Mouse (Mus musculus) neutrophil, adult 5-6 weeks (primary cell): ENCODE measurements around the gene Mrpl16. TPM values are rescaled to one million over a fixed set of nuclear protein-coding genes. Genes with fewer than 3 reads are reported as not detected.

Source experiments
- ATAC-seq: fragments of 151-379, 151-347 bp; 2 replicates; pipeline ENCODE4 v1.8.0; 2017; ENCODE audit warnings: mild to moderate bottlenecking, moderate TSS enrichment; ENCODE audit not compliant: insufficient number of reproducible peaks, poor library complexity, low FRiP score, severe bottlenecking; ENCODE audit errors: extremely low read depth
- total RNA-seq: library from RNA; stranded (forward); fragments of 200-1000 nt; gene quantifications from 2 replicates; pipeline ENCODE4 v1.2.3, GENCODE M21; 2017

Gene Mrpl16
- total RNA-seq, 1 experiment from 2014 or later: 24.1 TPM

- ATAC-seq: no peak
Observed at GRCm38 (mm10) chr19:11794447-11794846, 24.3 kb downstream of the Mrpl16 start.

GRCm38 (mm10) chr19:11800531-11801315, 30.5 kb downstream of the Mrpl16 start:
- no peak for ATAC-seq

DNA sequence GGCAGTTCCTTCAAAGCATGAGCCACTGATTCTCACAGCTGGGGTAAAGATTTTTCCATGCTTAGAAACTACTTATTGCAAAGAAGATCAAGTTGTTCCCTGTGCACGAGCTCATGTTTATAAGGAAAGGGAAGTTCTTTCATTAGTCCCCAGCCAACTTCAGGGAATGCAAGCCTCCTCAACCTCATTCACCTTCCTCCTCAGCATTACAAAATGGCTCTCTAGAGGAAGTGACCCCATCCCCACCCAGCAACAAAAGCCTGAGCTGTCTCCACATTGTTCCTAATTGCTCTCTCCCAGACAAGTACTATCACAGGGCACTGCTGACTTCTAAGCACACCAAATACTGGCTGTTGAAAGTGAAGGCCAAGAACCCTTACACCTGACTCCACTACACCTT, 34.2 kb downstream of the Mrpl16 start:
- no peak for ATAC-seq

GRCm38 (mm10) chr19:11807251-11807650, 37.1 kb downstream of the Mrpl16 start:
- no peak for ATAC-seq

DNA sequence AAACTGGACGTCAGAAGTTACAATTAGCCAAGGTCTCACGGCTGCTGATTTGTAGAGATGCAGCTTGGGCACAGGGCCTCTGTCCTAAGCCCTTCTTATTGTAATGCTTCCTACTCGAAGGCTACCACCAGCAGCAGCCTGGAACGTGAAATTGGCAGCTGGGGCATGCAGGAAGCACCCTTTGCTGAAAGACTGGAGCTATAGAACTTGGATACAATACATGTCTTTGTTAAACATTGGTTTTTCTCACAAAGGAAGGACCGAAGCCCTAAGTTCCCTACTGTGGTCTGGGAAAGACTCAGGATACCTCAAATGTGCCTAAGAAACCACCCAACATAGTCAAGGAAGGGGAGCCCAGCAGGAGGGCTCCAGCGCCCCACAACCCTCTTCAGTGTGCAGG, 37.6 kb downstream of the Mrpl16 start:
- ATAC-seq: no peak

DNA sequence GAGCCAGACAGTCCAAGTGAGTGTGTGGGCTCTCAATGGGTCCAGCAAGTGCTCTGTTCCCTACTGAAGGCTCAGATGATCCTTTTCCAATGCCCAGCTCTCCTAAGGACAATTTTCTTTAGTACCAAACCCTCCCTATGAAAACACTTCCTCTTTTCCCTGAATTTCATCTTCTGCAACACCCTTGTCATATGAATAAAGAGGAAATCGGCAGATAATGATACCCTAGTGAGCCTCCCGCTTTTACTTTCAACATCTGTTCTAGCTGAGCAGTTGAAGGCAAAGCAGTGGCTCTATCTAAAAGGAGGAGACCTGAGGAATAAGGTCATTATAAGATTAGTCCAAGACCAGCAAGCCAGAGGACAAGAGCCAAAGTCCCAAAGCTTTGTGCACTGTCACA, 38.3 kb downstream of the Mrpl16 start:
- no peak for ATAC-seq

DNA sequence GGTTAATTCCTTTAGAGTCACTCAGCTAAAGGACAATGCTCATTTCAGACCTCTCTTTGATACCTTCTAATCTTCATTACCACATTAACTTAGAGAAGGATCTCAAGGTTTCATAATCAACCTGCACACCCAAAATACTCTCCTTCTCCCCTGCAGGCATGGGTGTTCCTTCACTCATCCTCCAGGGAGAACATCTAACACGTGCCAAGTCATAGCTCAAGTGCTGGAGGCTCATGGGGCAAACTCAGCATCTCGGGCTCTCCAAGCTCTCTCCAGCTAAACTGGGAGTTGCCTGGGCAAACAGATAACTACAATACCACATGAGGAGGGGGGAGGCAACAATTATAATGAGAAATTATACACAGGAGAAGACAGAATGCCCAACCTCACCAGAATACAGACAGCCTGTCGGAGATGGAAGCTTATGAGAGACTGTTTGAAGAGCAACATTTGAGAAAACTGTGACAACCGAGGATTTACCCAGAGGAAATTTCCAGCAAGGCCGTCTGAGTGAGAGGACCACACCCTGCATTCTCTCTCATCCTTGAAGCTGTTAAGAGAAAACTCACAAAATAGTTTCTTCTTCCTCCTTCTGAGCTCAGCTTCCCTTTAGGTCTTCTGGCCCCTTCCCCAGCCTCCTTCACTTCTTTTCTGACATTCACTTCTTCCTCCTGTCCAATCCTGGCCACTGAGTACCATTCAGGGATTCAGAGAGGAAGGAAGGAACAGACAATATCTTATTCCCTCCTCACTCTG, 40.0 kb downstream of the Mrpl16 start:
- no peak for ATAC-seq

DNA sequence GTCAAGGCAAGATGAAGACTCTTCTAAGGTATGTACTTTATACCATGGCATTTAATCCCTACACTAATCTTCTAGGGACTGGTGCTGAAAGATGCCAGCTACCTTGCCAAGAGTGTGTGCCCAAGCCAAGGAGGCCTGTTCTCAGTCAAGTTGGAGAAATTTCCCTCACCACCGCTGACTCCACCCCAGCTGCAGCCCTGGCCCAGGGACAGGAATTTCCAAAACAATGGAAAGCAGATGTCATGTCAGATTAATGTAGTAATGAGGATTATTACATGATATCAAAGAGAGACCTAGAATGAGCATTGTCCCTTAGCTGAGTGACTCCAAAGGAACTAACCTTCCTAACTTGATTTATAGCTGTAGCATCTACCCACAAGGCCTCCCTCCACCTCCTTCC, 40.7 kb downstream of the Mrpl16 start:
- ATAC-seq: no peak

GRCm38 (mm10) chr19:11811688-11812365, 41.6 kb downstream of the Mrpl16 start:
- ATAC-seq: no peak

- no peak for ATAC-seq
Observed at GRCm38 (mm10) chr19:11813136-11813535, 42.9 kb downstream of the Mrpl16 start.

- no peak for ATAC-seq
Observed at GRCm38 (mm10) chr19:11813649-11814048, 43.5 kb downstream of the Mrpl16 start.

GRCm38 (mm10) chr19:11814742-11815333, 44.6 kb downstream of the Mrpl16 start:
- no peak for ATAC-seq

DNA sequence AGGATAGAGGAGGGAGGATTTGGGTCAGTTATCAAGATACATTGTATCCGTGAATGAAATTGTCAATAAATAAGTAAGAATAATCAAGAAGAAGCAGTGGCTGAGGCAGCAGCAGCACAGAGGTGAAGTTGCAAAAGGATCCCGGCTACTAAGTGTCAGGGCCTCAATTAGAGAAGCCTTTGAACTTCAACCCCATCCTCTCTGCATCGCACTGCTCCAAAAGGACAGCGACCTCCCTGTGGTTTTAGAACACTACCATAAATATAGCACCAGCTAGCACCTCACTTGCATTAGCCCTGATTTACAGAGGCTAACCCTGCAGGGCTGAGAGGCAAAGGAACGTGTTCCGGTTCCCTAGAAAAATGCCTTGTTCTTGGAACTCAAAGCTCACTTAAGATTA, 46.5 kb downstream of the Mrpl16 start:
- no peak for ATAC-seq

GRCm38 (mm10) chr19:11817586-11817985, 47.4 kb downstream of the Mrpl16 start:
- no peak for ATAC-seq

DNA sequence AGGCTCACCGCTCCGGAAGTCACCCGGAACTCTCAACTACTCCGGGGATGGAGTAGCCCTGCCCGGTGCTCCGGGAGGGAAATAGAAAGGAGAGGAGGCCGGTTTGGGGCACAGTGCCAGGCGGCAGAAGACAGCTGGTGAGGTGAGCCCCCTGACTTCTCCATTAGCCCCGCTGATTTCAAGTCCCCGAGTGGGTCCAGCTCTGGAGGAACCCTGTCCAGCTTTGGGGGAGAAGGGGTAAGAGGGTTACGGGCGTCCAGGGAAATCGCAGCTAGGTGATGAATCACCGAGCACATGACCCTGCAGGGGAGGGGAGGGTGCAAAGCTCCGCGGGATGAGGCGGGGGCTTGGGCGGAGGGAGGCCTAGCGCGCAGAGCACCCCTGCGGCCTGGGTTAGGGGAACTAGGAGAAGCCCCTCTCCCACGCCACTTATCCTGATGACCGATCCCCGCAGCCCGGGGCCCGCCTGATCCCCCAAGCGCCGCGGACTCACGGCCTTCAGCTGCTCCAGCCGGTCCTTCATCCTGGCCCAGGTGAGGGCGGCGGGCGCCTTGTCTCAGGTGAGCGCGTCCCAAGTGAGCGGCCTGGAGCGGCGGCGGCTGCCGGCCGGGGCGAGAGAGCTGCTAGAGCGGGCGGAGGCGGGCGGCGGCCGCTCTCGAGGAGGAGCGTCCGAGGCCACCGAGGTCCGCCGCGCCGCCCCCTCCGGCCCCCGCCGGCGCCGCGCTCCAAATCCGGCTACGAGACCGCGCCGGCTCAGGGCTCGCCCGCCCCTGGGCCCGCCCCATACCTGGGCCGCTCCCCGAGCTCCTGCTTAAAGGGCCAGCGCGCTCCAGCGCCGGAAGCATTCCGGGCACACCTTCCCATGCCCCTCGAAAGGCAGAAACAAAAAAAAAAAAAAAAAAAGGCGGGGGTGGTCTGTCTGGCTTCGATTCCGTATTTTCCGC, 48.3 kb downstream of the Mrpl16 start:
- ATAC-seq: peak; percentile 5; the same call in 1 of the 2 replicates

- ATAC-seq: no peak
Observed at GRCm38 (mm10) chr19:11819143-11819700, 49.0 kb downstream of the Mrpl16 start, which contains the start of gene Stx3. Stx3 (minus strand) TSS chr19:11819403.

- peak; percentile 45; the same call in 1 of the 2 replicates for ATAC-seq
Observed at GRCm38 (mm10) chr19:11819800-11820199, 49.6 kb downstream of the Mrpl16 start.

DNA sequence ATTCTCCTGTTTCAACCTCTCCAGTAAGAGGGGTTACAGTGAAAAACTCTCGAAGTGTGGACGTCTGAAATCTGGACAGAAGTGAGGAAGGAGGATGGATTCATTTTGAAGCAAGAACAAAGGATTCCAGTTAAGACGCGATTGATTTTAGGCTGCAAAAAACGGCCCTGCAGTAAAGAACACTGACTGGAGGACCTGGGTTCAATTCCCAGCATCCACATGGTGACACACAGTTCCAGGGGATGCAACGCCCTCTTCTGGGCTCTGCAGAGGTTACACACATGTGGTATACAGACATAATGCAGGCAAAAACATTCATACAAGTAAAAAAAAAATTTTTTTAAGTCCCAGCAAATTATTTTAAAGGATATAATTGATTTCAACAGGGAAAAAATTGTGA, 50.0 kb downstream of the Mrpl16 start:
- ATAC-seq: no peak
